Mouse (Mus musculus) spleen, embryonic (tissue): ENCODE measurements at regions not wholly inside any gene's neighbourhood (a gene's known extent, or its start where the extent isn't known, plus 50 kb on each side); places are given as distances from the start of the nearest gene placed in this dataset.
"Not testable (repeated sequence)": the region's sequence is repeated elsewhere in the genome, so short reads cannot be mapped to it uniquely, and the experiment has no call there.

Source experiments
- CTCF ChIA-PET: fragments of 350-600 bp; sonication (Branson Sonifier 250); formaldehyde crosslinking; loops from one replicate; lab custom pipeline; 2022; lab: Charles Lee

DNA sequence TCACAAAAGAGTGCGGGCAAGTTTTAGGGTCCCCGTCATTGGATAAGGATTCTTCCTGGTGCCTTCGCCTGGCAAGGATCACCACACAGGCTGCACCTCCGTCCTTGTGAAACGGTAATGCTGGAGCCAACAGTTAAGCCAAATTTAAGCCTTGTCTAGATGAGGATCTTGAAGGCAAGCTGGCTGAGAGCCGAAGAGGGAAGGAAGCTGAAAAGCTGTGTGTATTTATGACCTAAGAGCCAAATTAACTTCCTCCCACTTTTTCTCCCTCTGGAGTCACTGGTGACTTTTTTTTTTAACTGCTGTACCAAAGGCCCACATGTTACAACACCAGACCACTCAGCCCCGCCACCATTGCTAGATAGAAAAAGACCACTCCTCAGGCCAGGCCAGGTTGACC lies 249.1 kb upstream of the Jarid2 start:
- CTCF ChIA-PET, result no interaction called here

GRCm38 (mm10) chr13:44482661-44483060 lies 246.6 kb upstream of the Jarid2 start:
- CTCF ChIA-PET, result no interaction called here

GRCm38 (mm10) chr13:44484582-44485329 lies 244.5 kb upstream of the Jarid2 start:
- CTCF ChIA-PET, result interaction anchor here (0.7 kb wide), 1 partner anchor 26 kb away, joined by 3 read pairs; no protein-coding TSS in a partner anchor

DNA sequence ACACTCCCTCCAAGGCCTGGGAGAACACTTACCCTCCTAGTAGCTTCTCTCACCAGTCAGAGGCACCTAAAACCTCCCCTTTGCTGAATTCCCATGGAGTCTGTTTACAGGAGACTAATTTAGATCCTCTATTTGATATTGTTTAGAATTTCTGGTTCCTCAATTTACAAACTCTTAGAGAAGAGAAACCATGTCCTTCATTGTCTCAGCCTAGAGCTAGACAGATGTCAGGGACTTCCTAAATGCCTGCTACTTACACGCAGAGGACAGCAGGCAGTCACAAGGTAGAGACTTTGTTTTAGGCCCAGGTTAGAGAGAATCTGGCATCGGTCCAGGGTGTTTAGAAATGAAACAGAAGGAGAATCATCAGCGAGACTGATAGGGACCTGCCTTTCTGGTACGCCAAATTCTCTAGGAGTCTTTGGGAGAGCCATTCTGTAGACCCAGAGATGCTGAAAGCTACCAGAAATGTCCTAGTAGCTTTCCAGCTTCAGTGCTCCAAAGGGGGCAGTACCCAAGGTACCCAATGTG lies 238.3 kb upstream of the Jarid2 start:
- CTCF ChIA-PET, result no interaction called here

DNA sequence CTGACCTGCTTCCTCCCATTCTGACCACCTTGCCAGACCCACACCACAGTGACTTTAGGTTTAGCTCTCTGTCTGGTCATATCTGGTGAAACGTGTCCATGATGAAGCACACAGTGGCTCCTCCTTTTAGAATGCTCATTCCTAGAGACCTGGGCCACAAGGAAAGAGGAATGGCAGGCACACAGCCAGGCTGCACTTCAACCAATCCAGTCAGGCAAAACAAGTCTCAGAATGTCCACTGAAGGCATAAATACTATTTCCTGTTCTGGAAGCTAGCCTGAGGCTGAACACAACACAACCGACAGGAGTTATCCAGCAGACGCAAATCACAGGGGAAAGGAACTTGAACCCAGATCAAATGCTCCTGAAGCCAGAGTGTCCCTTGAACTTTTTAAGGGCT lies 235.4 kb upstream of the Jarid2 start:
- CTCF ChIA-PET, result no interaction called here

- CTCF ChIA-PET, result interaction anchor here (0.6 kb wide), 1 partner anchor 10 kb away, joined by 3 read pairs; no protein-coding TSS in a partner anchor
Observed at GRCm38 (mm10) chr13:44495450-44495849, 233.8 kb upstream of the Jarid2 start.

- CTCF ChIA-PET, result no interaction called here
Observed at GRCm38 (mm10) chr13:44496596-44496995, 232.7 kb upstream of the Jarid2 start.

DNA sequence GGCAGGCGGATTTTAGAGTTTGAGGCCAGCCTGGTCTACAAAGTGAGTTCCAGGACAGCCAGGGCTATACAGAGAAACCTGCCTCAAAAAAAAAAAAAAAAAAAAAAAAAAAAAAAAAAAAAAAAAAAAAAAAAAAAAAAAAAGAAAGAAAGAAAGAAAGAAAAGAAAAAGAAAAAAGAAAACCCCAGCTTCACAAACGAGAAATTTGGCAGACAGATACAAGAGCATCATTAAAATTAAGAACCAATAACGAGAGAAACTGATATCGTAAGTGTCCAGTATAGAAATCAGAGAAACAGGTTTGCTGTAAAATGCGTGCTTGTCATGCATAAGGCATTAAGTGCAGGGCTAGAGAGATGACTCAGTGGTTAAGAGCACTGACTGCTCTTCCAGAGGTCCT lies 228.4 kb upstream of the Jarid2 start:
- CTCF ChIA-PET, result not testable (repeated sequence)

DNA sequence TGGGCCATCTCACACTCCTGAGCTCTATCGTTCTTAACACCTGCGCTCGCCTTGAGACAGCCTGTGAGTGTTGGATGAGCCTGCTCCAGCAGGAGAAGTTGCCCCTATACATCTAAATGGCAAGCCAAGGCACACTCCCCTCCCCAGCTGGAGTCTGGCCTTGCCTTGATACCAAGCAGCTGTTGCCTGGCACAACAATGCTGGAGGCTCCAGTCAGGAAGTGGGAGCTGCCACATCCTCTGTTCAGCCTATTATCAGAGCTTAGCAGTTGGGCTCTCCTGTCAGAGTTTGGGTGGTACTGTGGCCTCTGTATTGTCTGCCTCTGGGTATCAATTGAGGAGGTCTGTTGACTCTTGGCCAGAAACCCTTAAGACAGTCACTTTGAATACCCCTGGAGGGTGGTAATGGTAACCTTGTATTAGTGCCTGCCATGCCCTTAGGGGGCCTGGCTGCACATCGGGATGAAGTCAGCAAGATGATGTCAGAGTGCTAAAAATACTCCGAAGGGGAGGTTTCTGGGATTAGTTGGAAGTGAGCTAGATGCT lies 227.4 kb upstream of the Jarid2 start:
- CTCF ChIA-PET, result no interaction called here

DNA sequence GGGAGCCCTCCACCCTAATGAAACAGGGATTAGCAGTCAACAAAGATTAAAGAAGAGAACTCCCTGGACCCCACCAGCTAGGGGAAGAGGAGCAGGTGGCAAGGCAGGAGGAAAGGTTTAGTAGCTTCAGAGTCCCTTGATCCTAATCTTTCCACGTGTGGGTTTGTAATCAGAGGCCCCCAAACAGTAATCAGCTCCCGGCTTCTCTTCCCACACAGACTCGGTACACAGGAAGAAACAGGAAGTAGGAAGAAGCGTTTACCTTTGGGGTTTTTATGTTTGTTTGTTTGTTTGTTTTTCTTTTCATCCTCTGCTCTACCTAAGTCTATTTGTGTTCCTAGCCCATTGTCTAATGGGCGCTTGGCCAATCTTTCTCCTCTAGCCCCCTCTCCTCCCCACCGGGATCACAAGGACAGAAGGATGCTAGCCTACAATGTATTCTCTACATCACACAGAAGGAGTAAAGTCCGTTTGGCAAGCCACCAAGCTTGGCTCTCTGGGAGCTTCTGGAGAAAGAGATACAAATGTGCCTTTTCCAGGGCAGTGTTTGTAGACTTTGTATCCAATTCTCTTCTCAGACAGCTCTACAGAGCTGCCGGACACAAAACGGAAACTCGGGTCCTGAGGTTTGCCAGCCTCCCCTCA lies 226.5 kb upstream of the Jarid2 start:
- CTCF ChIA-PET, result no interaction called here

- CTCF ChIA-PET, result interaction anchor here (1.0 kb wide), 1 partner anchor 956 kb away, joined by 3 read pairs; no protein-coding TSS in a partner anchor
Observed at GRCm38 (mm10) chr13:44503257-44503950, 225.9 kb upstream of the Jarid2 start.

- CTCF ChIA-PET, result interaction anchor here (1.0 kb wide), 1 partner anchor 957 kb away, joined by 3 read pairs; no protein-coding TSS in a partner anchor
Observed at GRCm38 (mm10) chr13:44504455-44504854, 224.8 kb upstream of the Jarid2 start.

DNA sequence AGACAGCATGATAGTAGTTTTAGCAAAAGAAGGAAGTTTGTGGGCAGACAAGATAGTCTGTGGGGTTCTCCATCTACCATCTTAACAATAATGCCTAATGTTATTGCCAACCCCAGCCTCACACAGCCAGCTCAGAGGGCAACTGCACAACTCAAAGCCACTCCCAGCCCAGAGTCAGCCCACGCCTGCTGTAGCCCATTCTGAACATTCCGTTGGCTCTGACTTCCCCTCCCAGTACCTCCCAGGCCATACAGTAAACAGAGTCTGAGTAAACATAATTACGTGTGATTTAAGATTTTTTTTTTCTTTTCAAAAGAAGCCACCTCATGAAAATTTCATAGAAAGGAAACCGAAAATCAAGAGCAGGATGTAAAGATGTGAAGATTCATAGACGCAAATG lies 222.3 kb upstream of the Jarid2 start:
- CTCF ChIA-PET, result no interaction called here

DNA sequence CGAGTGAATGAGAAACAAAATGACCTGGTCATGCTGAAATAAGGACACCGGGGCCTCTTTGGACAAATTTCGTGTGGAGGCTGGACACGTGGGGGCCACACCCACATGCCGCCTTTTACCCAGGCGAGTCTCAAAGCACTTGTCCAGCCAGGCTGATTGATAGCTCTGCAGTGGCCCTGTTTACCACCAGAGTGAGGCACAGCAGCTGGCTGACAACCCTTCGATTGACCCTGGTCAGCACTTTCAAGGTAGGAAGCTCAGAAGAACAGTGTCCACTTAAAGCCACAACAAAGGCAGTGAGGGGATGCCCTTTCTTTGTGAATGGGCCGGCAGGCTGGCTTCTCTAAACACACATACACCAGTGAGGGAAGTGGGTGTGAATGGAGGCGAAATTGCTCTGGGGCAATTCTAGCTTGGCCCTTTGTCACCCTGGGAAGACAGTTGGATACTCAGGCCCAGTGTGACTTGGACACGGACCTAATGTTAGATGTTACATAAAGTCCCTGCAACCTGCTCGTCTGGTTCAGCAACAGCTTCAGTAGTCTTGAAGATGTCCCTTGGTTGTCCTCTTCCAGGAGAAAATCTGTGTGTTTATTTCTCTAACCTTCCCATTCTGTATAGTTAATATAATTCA lies 219.6 kb upstream of the Jarid2 start:
- CTCF ChIA-PET, result interaction anchor here (0.6 kb wide), 3 partner anchors 59 to 557 kb away, joined by 3 to 6 read pairs (median 5); no protein-coding TSS in a partner anchor

DNA sequence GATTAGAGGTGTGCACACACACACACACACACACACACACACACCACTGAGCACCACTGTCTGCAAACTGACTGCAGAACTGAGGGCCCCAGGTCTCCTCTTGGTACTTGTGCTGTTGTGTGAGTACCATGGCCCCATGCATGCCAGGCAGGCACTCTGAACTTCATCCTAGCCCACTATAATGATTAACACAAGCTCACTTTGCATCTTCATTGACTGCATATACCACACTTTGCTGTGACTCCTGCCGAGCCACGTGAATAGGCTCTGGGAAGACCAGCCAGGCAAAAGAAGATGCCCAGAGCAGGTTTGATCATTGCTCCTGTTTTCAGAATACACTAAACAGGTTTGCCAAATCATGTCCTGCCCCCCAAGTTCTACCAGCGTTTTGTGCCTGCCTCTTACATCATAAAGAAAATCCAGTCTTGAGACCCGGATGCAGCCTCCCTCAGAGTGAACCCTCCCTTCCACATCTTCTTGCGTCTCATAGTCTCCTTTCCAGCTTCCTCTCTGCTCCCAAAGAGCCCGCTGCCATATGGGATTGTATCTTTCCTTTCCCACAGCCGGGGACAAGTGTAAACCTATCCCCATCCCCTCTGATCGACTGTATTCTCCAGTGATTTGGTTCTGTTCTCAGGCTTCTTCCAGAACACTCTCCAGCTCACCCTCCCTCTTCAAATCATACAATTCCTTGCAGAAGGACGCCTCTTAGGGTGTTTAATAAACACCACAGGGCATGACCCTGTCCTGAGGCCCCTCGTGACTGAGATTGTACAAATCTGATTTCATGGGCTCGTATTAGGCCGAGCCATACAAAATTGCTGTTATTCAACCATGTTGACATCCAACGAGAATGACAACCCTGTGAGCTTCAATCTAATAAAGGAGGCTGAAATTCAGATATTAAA lies 215.6 kb upstream of the Jarid2 start:
- CTCF ChIA-PET, result interaction anchor here (0.7 to 0.8 kb wide), 3 partner anchors 17 to 260 kb away, joined by 3 to 10 read pairs (median 7); no protein-coding TSS in a partner anchor

DNA sequence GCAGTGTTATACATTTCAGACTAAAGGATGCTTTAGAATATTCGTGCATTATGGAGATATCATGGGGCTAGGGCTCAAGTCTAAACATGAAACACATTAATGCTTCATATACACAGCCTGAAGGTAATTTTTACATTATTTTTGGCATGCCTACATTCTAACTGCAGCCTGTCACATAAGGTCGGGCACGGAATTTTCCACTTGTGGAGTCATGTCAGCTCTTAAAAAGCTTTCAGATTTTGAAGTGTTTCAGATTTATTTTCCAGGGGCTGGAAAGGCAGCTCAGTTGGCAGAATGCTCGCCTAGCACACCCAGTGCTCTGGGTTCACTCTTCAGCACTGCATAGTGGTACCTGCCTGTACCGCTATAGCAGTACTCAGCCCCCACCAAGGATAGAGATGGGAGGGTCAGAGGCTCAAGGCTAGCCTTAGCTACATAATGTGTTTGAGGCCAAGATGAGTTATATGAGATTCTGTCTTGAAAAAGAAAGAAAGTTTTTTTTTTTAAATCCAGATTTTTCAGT lies 214.6 kb upstream of the Jarid2 start:
- CTCF ChIA-PET, result no interaction called here

- CTCF ChIA-PET, result interaction anchor here (0.6 kb wide), 1 partner anchor 303 kb away, joined by 4 read pairs; no protein-coding TSS in a partner anchor
Observed at GRCm38 (mm10) chr13:44516863-44517262, 212.4 kb upstream of the Jarid2 start.

- CTCF ChIA-PET, result interaction anchor here (0.6 kb wide), 1 partner anchor 303 kb away, joined by 4 read pairs; no protein-coding TSS in a partner anchor
Observed at GRCm38 (mm10) chr13:44517312-44517711, 212.0 kb upstream of the Jarid2 start.

DNA sequence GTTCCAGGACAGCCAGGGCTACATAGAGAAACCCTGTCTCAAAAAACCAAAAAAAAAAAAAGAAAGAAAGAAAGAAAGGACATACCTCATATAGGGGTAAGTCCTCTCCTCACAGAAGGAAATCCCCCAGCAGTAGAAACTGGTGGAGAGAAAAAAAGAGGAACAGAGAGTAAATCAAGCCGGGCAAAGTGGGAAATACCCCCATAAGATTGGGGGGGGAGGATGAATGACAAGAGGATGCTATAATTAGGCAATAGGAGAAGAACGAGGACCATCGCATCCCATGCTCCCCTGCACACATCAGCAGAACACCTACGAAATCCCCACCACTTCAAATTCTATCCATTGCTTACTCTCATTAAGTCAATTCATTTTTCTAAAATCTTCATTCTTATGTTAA lies 211.1 kb upstream of the Jarid2 start:
- CTCF ChIA-PET, result no interaction called here

GRCm38 (mm10) chr13:44523516-44523915 lies 205.8 kb upstream of the Jarid2 start:
- CTCF ChIA-PET, result no interaction called here
